Mouse (Mus musculus) E14TG2a.4 (cell line): Measurements from ENCODE around the gene Tfap4.
A peak's percentile ranks its signal among the peaks of the same experiment; 100 is the strongest.
"Not testable (repeated sequence)": the region's sequence is repeated elsewhere in the genome, so short reads cannot be mapped to it uniquely, and the experiment has no call there.

Experiments used
- H3K27me3 ChIP-seq: 2 replicates; pipeline ENCODE4 v1.6.1; 2014; ENCODE audit warnings: low read length, control low read depth; ENCODE audit not compliant: insufficient read depth
- H3K36me3 ChIP-seq: 2 replicates; pipeline ENCODE4 v1.6.1; 2014; ENCODE audit warnings: low read length, control low read depth; ENCODE audit not compliant: insufficient read depth
- H3K4me1 ChIP-seq: replicated peaks from 2 replicates; pipeline ENCODE4 v1.6.1; 2014; ENCODE audit warnings: low read depth, low read length, control low read depth
- H3K4me3 ChIP-seq: replicated peaks from 2 replicates; pipeline ENCODE4 v1.5.1; 2014; ENCODE audit warnings: mild to moderate bottlenecking, low read length
- H3K9me3 ChIP-seq: 2 replicates; pipeline ENCODE4 v1.6.1; 2014; ENCODE audit warnings: low read length, control low read depth
- CTCF ChIP-seq: conservative IDR thresholded peaks from 2 replicates; pipeline ENCODE4 v1.5.1; 2014; ENCODE audit warnings: low read length
- NANOG ChIP-seq: IDR thresholded peaks from 2 replicates; pipeline ENCODE4 v1.6.1; 2014; ENCODE audit warnings: borderline replicate concordance, low read length, mixed read lengths
- POU5F1 ChIP-seq: IDR thresholded peaks from 2 replicates; pipeline ENCODE4 v1.6.1; 2014; ENCODE audit warnings: low read length, borderline replicate concordance

The Tfap4 gene

DNA sequence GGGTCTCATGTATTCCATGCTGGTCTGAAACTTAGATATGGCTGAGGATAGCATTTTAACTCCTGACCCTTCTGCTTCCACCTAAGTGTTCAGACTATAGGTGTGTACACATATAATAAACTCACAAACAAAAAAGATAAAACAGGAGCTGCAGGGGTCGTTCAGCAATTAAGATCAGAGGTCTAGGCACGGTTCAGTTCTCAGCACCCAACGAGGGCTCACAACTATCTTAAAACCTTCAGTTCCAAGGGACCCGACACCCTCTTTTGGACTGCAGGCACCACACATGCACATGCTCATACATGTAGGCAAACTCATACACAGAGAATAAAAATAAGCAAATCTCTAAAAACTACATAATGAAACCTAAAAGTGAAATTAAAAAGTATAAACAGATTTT, 18.6 kb downstream of the Tfap4 start:
- no peaks in the 10 kb centered on the region for H3K9me3 ChIP-seq
- peak overlapping the region; percentile 83 for H3K4me3 ChIP-seq
- peaks cover 77% of the 10 kb centered on the region for H3K4me1 ChIP-seq
- H3K36me3 ChIP-seq = peaks cover 45% of the 10 kb centered on the region
- no peaks in the 10 kb centered on the region for H3K27me3 ChIP-seq
- TF ChIP-seq CTCF (no peak), NANOG (no peak), POU5F1 (no peak)

DNA sequence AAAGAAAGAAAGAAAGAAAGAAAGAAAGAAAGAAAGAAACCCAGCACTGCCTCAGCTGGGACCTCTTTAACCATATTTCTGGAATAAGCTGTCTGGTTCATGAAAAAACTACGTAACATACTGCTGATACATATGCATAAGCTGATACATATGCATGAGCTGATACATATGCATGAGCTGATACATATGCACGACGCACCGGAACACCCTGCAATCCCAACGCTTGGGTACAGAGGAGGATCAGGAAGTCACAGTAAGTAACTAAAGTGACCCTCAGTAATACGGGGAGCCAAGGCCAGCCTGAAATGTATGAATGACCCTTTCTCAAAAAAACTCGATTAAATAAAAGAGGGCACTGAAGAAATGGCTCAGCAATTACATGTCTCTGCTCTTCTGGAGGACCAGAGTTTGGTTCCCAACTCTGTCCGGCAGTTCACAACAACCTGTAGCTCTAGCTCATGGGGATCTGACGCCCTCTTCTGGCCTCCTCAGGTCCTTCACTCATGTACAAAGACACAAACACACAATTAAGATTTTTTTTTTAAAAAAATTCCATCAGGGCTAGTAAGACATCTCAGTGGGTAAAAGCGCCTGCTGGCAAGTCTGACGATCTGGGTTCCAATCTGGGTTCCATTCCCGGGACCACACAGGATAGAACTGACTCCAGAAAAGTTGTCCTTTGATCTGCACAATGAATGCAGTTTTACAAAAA, 19.4 kb downstream of the Tfap4 start:
- no peaks in the 10 kb centered on the region for H3K9me3 ChIP-seq
- H3K4me3 ChIP-seq = peak overlapping the region; percentile 83
- no peaks in the 10 kb centered on the region for H3K27me3 ChIP-seq
- peaks cover 69% of the 10 kb centered on the region for H3K4me1 ChIP-seq
- TF ChIP-seq NANOG (no peak), CTCF (peak; percentile 45), POU5F1 (peak; percentile 67; the same call in 1 of the 2 replicates)
- peaks cover 38% of the 10 kb centered on the region for H3K36me3 ChIP-seq

DNA sequence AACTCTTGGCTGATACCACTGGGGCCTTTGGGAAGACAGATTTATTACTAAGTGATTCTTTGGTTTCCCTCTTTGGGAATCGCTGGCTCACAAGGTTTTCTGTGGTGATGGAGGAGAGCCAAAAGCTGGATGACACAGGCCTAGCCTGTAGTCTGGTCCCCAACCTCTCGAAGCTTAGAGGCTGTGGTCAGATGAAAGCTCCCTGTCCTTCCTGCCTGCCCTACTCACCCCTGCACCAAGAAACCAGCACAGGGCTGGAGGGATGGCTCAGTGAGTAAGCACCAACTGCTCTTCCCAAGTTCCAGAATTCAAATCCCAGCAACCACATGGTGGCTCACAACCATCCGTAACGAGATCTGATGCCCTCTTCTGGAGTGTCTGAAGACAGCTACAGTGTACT, 20.1 kb downstream of the Tfap4 start:
- Histone ChIP-seq H3K36me3 (peaks cover 35% of the 10 kb centered on the region), H3K9me3 (no peaks in the 10 kb centered on the region), H3K4me1 (peaks cover 62% of the 10 kb centered on the region), H3K27me3 (no peaks in the 10 kb centered on the region), H3K4me3 (no peak overlapping the region)
- no peak for TF ChIP-seq NANOG
- no peak for TF ChIP-seq POU5F1
- TF ChIP-seq CTCF = no peak

DNA sequence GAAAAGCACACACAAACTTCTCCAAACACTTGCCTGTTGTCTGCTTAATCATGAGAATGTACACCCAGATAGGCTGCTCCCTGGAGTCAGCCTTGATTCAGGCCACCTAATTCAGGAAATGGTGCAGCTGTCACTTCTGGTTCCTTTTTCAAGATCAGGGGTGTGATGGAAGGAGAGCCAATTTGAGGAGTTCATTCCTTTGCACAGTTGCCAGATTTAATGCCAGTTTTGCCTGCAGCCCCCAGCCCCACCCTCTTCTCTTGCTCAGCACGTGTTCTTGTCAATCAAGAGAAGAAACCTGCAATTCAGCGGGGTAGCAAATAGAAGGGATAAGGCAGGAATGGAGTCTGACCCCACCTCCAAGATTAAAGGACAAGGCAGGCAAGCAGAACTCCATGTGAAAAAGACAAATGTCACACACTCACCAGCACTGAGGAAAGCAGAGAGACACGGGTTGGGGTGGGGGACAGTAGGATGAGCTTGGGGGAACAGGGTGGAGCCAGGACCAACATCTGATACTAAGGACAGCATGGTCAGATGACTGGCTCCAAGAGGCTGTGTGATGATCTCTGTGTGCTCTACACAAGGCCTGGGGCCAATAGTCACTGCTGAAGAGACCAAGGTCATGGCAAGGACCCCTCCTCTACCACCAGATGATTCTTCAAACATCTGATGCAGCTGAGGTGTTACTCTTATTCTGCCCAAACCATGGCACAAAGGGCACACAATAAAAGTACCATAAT, 21.9 kb downstream of the Tfap4 start:
- H3K4me1 ChIP-seq = peaks cover 50% of the 10 kb centered on the region
- peaks cover 22% of the 10 kb centered on the region for H3K36me3 ChIP-seq
- no peak for TF ChIP-seq NANOG
- no peak for TF ChIP-seq CTCF
- TF ChIP-seq POU5F1 = no peak
- no peaks in the 10 kb centered on the region for H3K27me3 ChIP-seq
- no peaks in the 10 kb centered on the region for H3K9me3 ChIP-seq
- H3K4me3 ChIP-seq = no peak overlapping the region

DNA sequence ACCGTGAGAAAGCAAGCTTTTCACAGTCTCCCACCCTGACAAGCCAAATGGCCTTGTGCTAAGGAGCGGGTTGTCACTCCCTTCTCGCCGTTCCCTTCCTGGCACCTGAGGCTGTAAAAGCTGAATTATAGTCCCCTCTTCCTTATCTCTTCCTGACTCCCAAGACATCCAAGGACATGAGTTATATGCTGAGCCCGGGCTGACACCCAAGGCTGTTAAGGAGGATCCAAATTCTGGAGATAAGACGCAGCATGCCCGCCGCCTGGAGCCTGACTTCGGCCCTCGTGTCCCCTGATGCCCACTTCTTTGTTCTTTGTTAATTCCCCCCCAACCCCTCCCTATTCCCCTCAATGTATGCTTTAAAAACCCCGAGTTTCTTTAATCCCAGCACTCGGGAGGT, 32.3 kb downstream of the Tfap4 start:
- H3K4me3 ChIP-seq, H3K9me3 ChIP-seq, H3K36me3 ChIP-seq, H3K27me3 ChIP-seq: not testable (repeated sequence)
- H3K4me1 ChIP-seq = peaks cover 20% of the 10 kb centered on the region

DNA sequence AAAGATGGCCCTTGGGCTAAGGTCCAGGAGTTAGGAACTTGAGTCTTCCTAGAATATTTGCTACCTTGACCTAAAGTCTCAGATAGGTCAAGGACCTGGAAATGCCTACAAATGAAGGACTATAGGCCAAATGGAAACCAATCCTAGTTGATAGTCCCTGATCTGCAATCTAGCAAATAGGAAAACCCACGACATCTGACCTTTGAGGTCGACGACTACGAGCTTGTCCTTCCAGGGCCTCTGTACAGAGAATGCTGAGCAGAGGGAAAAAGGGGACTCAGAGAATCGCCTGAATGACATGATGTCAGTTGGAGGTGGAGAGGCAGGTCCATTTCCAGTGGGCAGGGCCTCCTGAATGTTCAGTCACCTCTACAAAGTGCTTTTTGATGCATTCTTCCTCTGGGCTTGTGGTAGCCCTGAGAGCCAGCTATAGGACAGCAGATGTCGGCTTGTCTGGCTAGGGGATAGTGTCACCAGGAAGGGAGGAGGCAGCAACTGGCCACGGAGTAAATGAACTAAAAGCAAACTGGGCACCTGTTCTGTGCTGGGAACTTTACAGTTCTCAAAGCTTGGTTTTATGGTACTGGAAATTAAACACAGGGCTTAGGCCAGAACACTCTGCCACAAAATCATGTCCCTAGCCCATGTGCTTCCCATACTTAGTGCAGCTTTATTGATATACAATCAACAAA, 36.2 kb downstream of the Tfap4 start:
- Histone ChIP-seq H3K4me3 (peak overlapping the region; percentile 26; the same call in 1 of the 2 replicates), H3K4me1 (peaks cover 45% of the 10 kb centered on the region)

DNA sequence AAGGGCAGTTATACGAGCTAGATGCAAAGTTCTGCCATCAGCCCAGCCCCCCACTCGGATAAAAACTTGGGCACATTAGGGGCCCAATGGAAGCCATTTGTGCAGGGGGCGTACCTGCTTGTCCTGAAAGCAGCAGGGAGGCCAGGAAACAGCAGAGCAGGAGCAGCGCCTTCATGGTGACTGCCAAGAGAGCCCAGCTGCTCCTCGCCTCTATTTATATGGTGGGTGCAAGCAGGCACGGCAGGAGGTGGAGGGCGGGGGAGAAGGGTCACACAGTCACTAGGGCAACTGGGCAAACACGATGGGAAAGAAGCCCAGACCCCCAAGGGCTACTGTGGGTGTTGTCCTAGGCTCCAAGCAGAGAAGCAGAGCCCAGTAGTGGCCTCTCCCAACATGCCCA, 36.8 kb downstream of the Tfap4 start:
- Histone ChIP-seq H3K4me3 (peak overlapping the region; percentile 26; the same call in 1 of the 2 replicates), H3K27me3 (no peaks in the 10 kb centered on the region), H3K4me1 (peaks cover 45% of the 10 kb centered on the region), H3K36me3 (0 out of 2 replicates have a peak, but pooled peaks cover 2% of the 10 kb centered on the region), H3K9me3 (no peaks in the 10 kb centered on the region)
- no peak for TF ChIP-seq NANOG
- no peak for TF ChIP-seq CTCF
- TF ChIP-seq POU5F1 = no peak

More for the DNA sequence above, 36.2 kb downstream of the Tfap4 start:
- H3K36me3 ChIP-seq = peaks cover 8% of the 10 kb centered on the region
- H3K27me3 ChIP-seq = no peaks in the 10 kb centered on the region
- TF ChIP-seq NANOG (no peak), CTCF (no peak), POU5F1 (no peak)
- no peaks in the 10 kb centered on the region for H3K9me3 ChIP-seq

DNA sequence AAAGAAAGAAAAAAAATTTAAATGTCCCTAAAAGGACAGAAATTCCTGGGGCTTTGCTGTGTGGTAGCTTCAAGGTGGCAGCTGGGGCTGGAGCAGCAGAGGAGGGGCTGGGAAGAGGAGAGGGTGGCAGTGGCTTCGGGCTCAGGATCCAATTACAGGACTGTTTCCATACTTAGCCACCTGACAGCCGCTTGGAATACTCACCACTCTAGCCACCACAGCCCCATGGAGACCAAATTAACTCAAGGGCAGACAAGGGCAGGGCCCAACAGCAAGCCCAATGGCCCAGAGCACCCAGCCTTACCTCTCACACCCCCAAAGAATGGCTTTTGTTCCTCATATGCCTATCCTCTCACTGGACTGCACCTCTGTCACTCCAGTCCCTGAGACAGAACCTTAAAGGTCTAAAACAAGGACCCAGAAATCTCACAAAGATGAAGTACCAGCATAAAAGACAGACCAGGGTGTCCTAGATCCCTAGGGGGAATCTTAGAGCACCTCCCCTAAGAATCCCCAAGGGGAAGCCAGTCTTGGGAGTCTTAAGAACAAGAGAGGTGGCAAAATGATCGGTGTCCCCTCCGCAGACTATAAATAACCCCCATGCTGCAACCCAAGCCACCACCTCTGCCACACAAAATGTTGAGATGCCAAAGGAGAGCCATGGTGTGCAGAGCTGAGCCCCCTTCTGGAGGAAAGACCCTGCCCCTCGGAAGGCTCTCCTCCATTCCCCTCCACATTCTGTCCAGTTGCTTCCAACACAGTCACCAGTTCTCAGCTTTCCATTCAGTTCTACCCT, 37.7 kb downstream of the Tfap4 start:
- H3K4me3 ChIP-seq = no peak overlapping the region
- no peak for TF ChIP-seq CTCF
- TF ChIP-seq POU5F1 = no peak
- TF ChIP-seq NANOG = no peak
- H3K4me1 ChIP-seq = peaks cover 45% of the 10 kb centered on the region

More for the DNA sequence above, 37.7 kb downstream of the Tfap4 start:
- H3K9me3 ChIP-seq = no peaks in the 10 kb centered on the region
- no peaks in the 10 kb centered on the region for H3K27me3 ChIP-seq
- H3K36me3 ChIP-seq = 0 out of 2 replicates have a peak, but pooled peaks cover 2% of the 10 kb centered on the region
